Mouse (Mus musculus): ENCODE data around the gene S100pbp. TPM values are rescaled to one million over a fixed set of nuclear protein-coding genes. Genes with fewer than 3 reads are reported as not detected.

The S100pbp gene
- 10 to 100 TPM; 17.6 to 19.9 TPM for total RNA-seq (2021)
- long read RNA-seq, experiment 1, partial matches to known transcripts: 0 of 2 reads
- long read RNA-seq, experiment 1, other reads (novel, unspliced or antisense): 2 of 2 reads
- long read RNA-seq, experiment 2, partial matches to known transcripts: 0 of 1 reads
- long read RNA-seq, experiment 2, other reads (novel, unspliced or antisense): 1 of 1 reads

DNA sequence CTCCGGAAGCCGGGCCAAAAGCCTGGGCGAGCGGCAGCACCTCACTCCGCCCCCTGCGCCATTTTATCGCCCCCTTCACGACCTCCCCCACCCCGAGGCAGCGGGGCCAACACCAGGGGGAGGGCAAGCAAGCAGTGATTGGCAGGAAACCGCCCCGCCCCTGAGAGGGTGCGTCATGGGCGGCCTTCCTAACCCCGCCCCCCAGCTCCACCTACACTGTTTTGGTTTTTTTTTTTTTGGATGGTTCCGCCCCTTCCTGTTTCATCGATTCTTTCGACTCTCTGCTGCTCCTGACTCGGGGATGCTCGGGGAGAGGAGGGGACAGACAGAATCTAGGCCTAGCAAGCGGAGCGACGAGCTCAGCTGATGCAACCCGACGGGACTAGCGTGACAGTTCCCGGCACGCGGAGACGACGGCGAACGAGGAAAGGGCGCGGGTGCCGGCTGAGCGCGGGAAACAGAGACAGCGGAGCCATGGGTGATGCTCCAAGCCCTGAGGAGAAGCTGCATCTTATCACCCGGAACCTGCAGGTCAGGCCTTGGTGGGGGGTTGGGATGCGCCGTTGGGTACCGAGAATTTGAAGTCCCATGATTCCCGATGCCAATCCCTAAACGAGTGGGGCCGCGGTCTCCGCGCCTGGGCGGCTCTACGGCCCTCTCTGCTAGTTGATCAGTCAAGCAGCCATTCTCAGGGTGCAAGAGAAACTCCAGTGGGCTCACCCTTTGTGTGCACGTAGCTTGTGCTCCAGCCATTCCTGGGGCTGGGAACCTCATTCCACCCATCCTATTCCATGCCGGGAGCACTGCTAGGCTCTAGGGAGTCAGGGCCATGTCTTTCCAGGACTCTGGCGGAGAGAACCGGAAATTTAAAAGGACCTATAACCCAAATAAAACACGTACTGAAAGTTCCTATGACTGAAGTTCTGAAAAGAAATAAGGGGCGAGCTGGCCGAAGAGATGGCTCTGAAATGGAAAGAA is at the start of gene S100pbp, which contains the start of gene Yars:
TSS of gene S100pbp (minus strand) at position 186 of the 978 bp plus-strand sequence.
TSS of gene Yars (plus strand) at position 219 of the 978 bp plus-strand sequence.
- peak; percentile 95 to 96 for DNase-seq (ENCODE audit: low spot score in 2 of 2)

DNA sequence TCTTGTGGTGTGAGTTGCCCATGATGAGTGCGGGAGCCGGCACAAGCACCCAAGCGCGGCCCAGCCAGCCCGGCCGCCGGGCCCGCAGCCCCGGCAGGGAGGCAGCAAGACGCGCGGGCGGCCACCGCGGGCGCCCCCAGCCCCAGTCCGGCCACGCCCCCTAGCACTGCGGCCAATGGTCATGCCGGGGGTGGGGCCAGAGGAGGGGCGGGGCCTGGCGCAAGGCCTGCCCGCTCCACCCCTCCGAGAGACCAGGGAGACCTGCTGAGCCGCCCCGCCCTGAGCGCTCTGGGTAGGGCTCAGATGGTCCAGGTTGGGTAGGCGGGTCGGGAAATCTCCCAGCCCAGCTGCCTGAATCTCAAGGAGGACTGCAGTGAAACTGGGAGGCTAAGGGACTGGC is 49.5 kb upstream of the S100pbp start:
- DNase-seq (ENCODE audit: low spot score in 2 of 2): peak; percentile 60 to 62

DNA sequence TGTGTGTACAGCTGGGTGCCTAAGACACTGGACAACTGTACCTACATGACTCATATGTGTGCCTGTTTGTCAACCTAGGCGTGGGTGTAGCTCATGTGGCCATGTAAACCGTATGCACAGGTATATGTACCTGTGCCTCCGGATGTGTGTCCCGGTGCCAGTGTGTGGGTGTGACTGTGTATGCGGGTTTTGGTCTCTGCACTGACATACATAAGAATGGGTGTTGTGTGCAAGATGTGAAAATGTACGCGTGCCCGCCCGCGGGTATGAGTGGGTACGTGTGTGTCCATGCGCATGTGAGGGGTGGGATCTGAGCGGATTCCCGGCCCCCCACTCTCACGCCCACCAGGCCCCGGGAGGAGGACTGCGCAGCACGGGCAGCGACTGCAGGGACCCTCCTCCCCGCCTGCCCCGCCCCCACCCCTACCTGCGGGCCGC is 49.1 kb upstream of the S100pbp start:
- DNase-seq (ENCODE audit: low spot score in 2 of 2): no peak

GRCm38 (mm10) chr4:129237843-129238441 is 48.4 kb upstream of the S100pbp start:
- no peak for DNase-seq (ENCODE audit: low spot score in 2 of 2)

DNA sequence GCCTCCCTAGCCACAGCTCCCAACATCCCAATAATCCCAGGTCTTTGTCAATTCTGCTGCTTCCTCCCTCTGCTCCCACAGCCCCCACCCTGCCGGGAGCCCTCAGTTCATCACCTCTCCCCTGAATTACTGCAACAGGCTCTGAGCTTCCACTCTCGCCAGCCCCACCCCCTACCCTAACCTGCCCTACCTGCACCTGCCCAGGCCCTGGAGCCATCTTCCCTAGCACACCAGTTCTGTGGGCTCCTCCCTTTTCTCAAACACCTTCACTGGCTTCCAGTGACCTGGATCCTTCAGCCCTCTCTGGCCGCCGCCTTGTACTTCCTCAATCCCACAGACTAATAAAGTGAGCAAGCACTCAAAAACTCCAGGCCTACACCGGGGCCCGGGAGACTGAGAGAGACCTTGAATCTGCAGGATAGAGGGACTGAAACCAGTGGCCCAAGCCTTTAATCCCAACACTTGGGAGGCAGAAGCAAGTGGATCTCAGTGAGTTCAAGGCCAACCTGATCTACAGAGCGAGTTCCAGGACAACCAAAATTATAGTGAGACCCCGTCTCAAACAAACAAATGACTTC is 46.8 kb upstream of the S100pbp start:
- DNase-seq (ENCODE audit: low spot score in 2 of 2): no peak

GRCm38 (mm10) chr4:129235147-129235546 is 45.6 kb upstream of the S100pbp start:
- DNase-seq (ENCODE audit: low spot score in 2 of 2): no peak

- no peak for DNase-seq (ENCODE audit: low spot score in 2 of 2)
These were observed 45.0 kb upstream of the S100pbp start for GRCm38 (mm10) chr4:129234488-129234887.

GRCm38 (mm10) chr4:129232561-129233360 is 43.2 kb upstream of the S100pbp start:
- DNase-seq (ENCODE audit: low spot score in 2 of 2): no peak

DNA sequence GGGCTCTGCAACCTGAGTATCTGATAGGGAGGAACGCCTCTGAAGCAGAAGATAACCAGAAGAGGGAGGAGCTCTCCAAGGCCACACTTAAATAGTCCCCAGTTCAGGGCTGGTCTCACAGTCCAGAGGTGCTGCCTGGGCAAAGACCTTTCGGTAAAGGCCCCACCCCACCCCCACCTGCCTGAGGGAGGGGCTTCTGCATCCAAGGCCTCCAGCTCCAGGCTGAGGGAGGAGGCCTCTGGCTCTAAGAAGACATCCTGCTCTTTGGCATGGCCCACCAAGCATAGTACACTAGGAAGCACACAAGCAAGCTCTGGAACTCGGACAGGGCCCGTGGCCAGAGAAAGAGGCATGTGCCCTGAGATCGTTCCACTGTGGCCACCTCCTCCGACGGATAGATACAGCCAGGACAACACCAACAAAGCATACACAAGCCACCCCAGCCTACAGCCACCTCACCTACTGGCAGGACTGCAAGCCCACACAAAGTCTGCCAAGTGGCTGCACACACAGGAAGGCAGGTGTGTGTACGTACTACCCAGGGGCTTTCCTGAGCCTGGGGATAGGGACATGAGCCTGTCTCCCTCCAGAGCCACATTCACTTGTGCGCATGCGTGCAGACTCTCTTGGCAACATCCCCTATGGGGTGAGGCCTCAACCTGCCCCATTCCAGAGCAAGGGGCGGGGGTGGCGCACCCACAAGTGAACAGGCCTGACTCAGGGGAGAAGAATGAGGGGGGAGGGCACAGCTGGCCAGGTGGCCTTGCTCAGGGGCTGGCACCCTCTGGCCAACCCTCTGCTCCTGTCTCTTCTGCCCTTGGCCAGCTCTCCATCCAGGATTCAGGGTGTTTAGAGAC is 42.3 kb upstream of the S100pbp start:
- DNase-seq (ENCODE audit: low spot score in 2 of 2): peak in 1 of 2 experiments; percentile 56

DNA sequence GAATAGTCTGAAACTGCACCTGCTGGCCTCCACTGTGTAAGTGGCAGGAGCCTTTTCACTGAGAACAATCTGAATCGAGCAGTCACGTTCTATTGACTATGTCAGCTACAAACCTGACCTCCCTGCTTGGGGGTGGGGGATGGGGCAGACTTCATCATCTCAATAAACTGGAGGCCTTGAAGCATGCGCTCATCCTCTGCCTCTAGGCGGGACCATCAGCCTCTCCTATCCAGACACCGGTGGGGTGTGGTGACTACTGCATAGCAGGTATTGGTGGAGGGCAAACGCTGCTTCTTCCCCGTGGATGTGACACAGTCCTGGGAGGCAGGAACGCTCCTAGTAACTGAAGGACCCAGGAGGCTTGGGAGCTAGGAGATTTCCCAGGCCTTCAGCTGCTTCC is 41.4 kb upstream of the S100pbp start:
- no peak for DNase-seq (ENCODE audit: low spot score in 2 of 2)

GRCm38 (mm10) chr4:129227985-129228381 is 38.5 kb upstream of the S100pbp start:
- no peak for DNase-seq (ENCODE audit: low spot score in 2 of 2)

- DNase-seq (ENCODE audit: low spot score in 2 of 2): no peak
These were observed 37.9 kb upstream of the S100pbp start for GRCm38 (mm10) chr4:129227170-129227984.

- no peak for DNase-seq (ENCODE audit: low spot score in 2 of 2)
These were observed 37.0 kb upstream of the S100pbp start for GRCm38 (mm10) chr4:129226441-129226963.

GRCm38 (mm10) chr4:129225315-129225714 is 35.8 kb upstream of the S100pbp start:
- no peak for DNase-seq (ENCODE audit: low spot score in 2 of 2)

DNA sequence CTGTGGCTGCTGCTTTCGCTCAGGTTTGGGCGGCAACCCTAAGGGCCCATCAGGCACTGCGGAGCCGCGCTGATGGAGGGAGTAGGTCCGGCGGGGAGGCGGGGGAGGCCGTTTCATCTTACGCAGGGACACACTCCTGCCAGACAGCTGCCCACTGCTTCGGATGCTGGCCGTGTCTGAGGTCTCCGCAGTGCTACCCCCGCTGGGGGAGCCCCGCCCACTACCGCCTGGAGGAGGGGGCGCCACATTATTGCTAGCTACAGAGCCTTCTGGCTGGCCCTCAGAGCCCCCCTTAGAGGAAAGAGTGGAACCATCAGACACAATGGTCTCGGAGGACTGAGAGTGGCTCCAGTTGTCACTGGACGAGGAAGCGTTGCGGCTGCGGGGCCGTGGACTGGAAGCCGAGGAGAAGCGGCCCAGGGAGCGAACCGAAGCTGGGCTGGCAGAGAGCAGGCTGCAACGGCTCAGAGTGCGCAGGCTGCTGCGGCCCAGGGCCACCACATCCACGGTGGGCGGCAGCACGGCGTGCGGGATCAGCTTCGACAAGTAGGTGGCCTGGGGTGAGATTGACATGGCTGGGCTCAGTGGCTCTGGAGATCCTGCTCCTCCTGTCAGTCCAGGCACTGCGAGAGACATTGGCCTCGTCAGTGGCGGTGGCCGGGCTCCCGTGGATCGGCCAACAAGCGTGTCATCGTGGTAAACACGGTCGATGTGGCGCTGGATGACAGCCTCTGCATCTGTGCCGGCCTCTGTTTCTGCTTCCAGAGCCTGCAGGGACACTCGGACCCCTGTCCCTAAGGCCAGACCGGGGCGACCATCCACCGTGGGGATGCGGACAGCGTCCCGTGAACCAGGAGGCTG is 34.1 kb upstream of the S100pbp start:
- no peak for DNase-seq (ENCODE audit: low spot score in 2 of 2)

- DNase-seq (ENCODE audit: low spot score in 2 of 2): no peak
These were observed 32.7 kb upstream of the S100pbp start for GRCm38 (mm10) chr4:129222019-129222925.
